Mouse (Mus musculus) CD4-positive, CD25-positive, alpha-beta regulatory T cell, adult 2 months (primary cell): ENCODE measurements around the gene Rcsd1.

Source experiments
- DNase-seq: peaks from one replicate; pipeline ENCODE4 v3.0.0-alpha.2; 2012; ENCODE audit warnings: low read depth, low spot score

Gene Rcsd1

GRCm38 (mm10) chr1:165662426-165663192 lies 46.9 kb downstream of the Rcsd1 start:
- DNase-seq, result no peak

DNA sequence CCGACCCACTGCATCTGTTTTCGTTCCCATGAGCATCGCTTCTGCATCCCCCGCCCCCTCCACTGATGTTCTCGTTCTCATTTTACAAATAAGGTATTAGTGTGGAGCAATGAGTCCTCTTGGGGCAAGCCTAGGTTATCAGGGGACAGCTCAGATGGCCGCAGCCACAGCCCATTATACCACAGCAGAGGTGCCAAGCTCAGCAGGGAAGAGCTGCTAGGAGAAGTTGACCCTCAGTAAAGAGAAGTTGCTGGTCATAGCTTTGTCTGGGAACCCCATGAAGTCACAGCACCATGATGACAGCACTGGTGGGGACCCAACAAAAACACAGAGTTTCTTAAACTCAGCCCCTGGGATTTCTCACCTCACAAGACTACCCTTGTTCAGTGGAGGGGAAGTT lies 47.8 kb downstream of the Rcsd1 start:
- no peak for DNase-seq

DNA sequence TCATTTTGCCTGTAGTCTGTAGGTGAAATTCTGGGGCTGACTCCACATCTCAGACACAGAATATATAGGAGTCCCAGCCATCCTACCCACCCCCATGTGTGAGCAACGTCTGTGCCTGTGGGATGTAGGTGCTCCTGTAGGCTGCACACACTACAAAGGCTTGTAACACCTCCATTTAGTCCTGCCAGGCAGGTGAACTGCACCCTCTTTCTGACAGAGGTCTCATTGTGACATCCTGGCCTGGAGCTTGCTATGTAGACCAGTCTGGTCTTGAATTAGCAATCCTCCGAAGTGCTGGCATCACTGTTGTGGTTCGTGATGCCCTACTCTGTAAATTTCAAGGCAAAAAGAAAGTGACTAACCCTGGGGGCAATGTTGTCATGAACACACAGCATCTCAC lies 48.4 kb downstream of the Rcsd1 start:
- DNase-seq, result no peak

DNA sequence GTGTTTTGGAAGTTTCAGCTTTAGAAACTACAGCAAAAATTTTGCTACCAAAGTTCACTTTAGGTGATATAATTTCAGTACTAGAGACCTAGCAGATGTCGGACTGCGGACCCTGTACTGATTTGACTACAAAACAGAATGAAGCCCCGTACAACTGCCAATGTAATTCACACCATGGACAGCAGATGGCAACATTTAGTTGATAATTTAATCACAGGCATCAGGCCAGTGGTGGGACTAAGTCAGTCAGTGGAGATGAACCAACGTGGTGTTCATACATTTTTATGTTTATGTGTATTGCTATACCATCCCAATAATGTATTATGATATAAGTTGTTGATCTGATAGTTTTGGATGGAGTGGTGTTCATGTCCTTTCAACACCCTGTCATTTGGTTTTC lies 48.8 kb downstream of the Rcsd1 start:
- DNase-seq, result peak; percentile 75

- DNase-seq, result peak; percentile 81
These were observed 51.0 kb downstream of the Rcsd1 start for GRCm38 (mm10) chr1:165658602-165659001.

DNA sequence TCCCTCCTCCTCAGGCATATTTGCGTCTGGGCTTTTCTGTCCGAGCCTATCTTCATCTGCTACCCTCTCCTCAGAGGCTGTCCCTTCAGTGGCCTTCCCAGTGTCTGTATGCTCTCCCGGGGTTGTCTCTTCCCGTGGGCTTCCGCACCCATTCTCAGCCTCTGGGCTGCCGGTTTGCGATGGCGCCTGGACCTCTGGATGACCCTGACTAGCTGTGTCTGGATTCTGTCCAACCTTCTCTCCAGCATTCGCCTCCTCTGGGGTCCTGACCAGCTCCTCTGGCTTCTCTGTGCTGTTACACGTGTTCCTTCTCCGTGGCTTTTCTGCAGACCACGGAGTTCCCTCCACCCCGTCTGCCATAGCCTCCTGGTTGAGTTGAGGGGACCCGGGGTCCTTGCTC lies 54.1 kb downstream of the Rcsd1 start:
- no peak for DNase-seq

DNA sequence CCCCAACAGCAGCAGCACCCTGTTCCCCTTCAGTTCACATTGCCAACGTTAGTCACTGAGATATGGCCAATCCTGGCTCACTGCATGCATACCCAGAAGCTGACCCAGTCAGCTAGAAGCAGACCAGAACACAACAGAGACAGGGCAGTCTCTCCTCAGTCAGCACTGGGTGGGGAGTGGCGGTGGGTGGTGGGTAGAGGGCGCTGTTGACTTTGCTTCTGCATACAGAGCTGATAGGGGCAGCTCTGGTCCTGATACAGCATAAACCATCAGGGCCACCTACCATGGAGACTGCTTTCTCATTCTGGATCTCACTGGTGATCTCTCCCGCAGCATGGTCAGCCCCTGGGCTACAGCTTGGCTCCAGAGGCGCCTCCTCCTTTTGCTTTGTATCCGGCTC lies 54.5 kb downstream of the Rcsd1 start:
- DNase-seq, result peak; percentile 56

DNA sequence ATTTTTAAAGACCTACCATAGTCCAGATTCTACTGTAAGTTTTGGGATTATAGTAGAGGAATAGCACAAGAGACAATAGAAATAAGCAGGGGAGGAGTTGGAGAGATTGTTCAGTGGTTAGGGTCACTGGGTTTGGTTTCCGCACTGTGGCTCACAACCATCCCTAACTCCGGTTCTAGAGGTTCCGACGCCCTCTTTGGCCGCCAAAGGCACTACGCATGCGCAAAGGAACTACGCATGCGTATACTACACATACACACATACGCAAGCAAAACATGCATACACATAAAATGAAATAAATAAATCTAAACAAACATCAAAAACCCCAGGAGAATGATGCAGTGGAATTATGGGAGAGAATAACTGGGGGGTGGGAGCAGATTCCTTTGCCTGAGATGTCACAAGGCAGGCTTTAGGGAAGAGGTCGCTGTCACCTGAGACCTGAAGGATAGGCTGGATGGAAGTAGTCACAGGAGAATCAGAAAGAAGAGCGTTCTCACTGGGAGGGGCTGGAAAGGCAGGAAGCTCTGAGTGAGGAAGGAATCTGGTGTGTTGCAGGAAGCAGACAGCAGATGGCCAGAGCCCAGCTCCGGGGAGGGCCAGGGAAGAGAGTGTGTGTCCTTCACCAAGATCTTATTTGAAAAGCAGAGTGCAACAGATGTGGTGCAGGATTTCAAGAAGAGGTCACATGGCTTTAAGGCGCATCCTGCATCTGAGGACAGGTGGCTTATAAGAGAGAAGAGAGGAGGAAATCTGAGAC lies 56.3 kb downstream of the Rcsd1 start:
- DNase-seq, result no peak

GRCm38 (mm10) chr1:165652507-165652906 lies 57.0 kb downstream of the Rcsd1 start:
- DNase-seq, result no peak

DNA sequence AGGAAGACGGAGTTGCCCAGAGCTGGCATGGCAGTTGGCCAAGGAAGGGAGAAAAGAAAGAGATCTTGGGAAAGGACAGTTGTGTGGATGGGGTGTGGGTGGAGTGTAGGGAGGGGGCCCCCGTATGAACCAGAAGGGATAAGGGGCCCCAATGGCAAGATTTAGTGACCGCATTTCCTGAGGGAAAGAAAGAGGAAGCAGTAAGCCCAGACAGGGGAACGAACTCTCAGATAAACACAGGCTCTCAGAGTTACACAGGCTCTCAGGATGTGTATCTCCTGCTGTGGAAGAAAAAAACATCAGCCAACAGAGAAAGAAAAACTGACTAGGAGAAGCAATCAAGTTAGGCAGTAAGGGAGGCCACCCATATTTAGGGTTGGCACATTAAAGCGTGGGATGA lies 58.4 kb downstream of the Rcsd1 start:
- DNase-seq, result no peak

DNA sequence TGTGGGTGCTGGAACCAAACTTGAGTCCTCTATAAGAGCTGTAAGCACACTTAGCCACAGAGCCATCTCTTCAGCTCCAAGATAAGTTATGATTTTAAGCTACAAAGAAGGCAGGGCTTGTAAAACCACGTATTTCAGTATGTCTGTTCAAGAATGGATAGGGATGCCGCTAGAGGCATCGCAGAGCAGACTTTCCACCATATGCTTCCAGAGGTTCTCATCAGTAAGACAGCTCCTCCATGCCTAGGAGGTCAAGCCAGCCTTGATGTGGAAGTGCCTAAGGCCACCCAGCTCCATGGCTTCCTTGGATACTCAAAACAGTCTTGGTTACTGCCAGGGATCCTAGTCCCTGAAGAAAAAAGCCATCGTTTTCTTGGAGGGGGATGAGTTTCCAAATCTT lies 64.5 kb downstream of the Rcsd1 start:
- DNase-seq, result no peak

DNA sequence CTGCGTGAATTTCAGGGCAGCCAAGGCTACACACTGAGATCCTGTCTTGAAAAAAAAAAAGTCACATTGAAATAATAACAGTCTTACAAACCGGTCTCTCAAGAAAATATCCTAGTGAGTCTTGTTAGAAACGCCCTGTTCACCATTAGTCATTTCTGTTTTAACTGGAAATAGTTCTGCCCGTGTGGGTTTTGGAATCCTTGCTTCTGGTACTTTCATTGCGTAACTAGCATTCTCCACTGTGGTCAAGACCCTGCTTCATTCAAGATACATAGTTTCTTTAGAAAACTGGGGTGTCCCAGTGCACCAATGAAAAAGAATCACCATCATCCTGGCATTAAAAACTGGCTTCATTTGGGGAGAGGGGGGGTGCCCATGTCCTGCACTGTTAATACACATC lies 65.8 kb downstream of the Rcsd1 start:
- DNase-seq, result no peak

DNA sequence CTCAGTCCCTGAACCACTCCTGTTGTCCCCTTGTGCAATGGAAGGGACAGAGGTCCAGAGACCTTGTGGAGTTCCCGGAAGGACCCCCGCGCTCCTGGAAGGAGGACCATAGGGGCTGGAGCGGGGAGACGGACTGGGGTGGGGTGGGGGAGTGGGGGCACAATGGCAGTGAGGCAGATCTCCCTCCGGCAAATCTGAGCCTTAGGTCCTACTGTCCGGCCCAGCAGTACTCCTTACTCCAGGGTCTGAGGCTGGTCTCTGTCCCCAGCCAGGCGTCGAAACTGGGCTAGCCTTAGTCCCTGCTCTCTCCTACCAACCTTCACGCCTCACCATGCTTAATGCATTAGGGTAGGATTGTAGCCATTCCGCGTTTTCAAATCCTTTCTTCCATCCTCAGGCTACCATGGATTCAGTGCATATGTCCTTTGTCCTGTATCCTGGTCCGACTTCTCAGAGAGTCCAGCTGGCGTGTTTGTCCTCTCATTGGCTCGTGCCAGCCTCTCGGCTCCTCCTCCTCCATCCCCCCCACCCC lies 66.7 kb downstream of the Rcsd1 start:
- DNase-seq, result no peak

GRCm38 (mm10) chr1:165641786-165642771 lies 67.5 kb downstream of the Rcsd1 start:
- peak; percentile 93 for DNase-seq

GRCm38 (mm10) chr1:165641271-165641771 lies 68.2 kb downstream of the Rcsd1 start:
- peak; percentile 88 for DNase-seq

DNA sequence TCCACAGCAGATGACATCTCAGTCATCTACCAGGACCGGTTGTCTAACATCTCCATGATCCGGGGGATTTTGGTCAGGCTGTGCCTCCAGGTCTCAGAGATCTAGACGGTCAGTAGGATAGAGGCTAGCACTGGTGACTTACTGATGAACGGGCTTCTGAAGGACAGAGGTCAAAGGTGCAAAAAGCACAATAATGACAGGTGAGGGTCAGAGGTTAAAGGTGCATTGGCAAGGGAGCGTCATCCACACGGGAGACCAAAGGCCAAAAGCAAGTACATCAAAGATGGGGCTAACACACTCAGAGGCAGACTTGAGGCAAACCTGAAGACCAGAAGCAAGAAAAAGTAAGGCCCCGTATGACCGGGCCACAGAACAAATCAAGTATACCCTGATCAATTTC lies 73.3 kb downstream of the Rcsd1 start:
- no peak for DNase-seq

GRCm38 (mm10) chr1:165635055-165635897 lies 74.3 kb downstream of the Rcsd1 start:
- no peak for DNase-seq

DNA sequence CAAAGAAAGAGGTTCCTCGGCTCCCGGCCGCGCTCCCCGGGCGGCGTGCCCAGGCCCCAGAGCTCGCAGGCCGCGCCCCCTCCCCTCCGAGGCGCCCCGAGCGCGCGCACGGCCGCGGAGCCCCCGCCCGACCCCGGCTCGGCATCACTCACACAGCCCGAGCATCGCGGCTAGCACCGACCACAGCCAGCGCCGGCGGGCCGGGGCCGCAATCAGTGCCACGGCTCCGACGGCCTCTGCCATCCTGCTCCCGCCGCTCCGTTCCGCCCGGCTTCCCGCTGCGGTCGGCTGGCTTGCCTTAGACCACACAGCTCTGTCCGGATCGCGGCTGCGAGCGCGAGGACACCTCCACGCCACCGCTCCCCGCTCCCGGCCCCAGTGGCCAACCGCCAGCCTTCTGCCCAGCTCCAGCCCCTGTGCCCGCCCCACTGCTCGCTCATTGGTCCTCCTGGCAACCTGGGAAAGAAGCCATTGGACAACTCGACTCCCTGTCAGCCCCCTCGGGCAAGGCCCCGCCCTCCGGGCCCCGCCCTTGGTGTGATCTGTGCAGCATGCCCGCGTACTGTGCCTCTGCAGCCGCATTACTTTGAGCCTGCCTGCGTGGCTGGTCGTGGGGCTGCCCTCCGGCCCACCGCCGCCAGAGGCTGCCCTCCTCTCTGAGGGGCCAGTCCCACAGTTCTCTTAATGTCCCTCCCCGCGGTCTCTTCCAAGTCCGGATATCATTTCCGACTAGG lies 75.2 kb downstream of the Rcsd1 start, which contains the start of gene Mpzl1:
TSS of gene Mpzl1 (minus strand) at position 388 of the 734 bp plus-strand sequence.
- DNase-seq, result peak; percentile 96

DNA sequence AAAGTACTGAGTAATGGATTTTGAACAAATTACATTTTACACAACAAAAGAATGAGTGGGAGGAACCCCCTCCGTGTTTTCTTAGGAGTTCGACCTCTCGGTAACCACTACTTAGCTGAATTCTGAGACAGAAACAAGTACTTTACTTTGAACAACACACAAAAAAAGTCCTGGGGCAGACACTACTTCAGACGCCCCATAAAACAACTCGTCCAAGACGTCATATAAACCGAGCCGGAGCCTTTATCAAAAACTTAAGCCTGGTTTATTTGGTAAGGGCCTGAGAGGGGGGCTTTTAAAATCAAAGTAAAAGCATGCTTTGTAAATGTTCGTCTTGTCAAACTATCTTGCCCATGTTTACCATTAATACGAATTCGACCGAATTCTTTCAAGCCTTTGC lies 76.2 kb downstream of the Rcsd1 start:
- no peak for DNase-seq

- DNase-seq, result no peak
These were observed 78.4 kb downstream of the Rcsd1 start for GRCm38 (mm10) chr1:165631136-165631535.
